Mouse (Mus musculus): ENCODE results near the gene Kndc1. TPM values are rescaled to one million over a fixed set of nuclear protein-coding genes. Genes with fewer than 3 reads are reported as not detected.

The Kndc1 gene
- polyA plus RNA-seq, 1 experiment: 5.6 TPM

- no peak overlapping the region for H3K4me3 ChIP-seq (replicated peaks; ENCODE audit: extremely low read depth, low read depth, low read length)
- no peaks in the 10 kb centered on the region for H3K4me1 ChIP-seq (ENCODE audit: control insufficient read depth, insufficient read depth, low read length)
- 66% methylated on average over 8 of the region's 8 CpGs for WGBS
- DNase-seq: no peak
- TF ChIP-seq POLR2A (IDR thresholded peaks at IDR 0.05; ENCODE audit: borderline replicate concordance, extremely low read depth, low read depth, low read length) (no peak), CTCF (IDR thresholded peaks at IDR 0.05; ENCODE audit: insufficient read depth, low read length) (no peak)
Observed at GRCm38 (mm10) chr7:139990864-139991394, 96.4 kb downstream of the Kndc1 start.

Other genes with a start within 250 kb of the Kndc1 start
- 9.8 and 13.5 TPM in 2 replicates for gene Cfap46, start 210.9 kb upstream of the Kndc1 start, polyA plus RNA-seq (2012; rRNA removed)
- 0.09 and 0.12 TPM in 2 replicates for gene Adgra1, start 60.5 kb upstream of the Kndc1 start, polyA plus RNA-seq (2012; rRNA removed)
- 0.09 TPM in 1 of 2 replicates, not detected in the other for gene Utf1, start 49.1 kb downstream of the Kndc1 start, polyA plus RNA-seq (2012; rRNA removed)
- gene 6430531B16Rik, start 84.1 kb downstream of the Kndc1 start, polyA plus RNA-seq (2012; rRNA removed): 5.6 and 6.8 TPM in 2 replicates
- gene Adam8, start 97.9 kb downstream of the Kndc1 start, polyA plus RNA-seq (2012; rRNA removed): 19.2 and 21.2 TPM in 2 replicates
- 75.7 and 85.5 TPM in 2 replicates for gene Zfp511, start 141.7 kb downstream of the Kndc1 start, polyA plus RNA-seq (2012; rRNA removed)
- 19.4 and 25.3 TPM in 2 replicates for gene Tubgcp2, start 142.0 kb downstream of the Kndc1 start, polyA plus RNA-seq (2012; rRNA removed)
- gene Msx3, start 154.4 kb downstream of the Kndc1 start, polyA plus RNA-seq (2012; rRNA removed): not detected in 2 replicates
- gene Caly, start 187.9 kb downstream of the Kndc1 start, polyA plus RNA-seq (2012; rRNA removed): 0.20 and 0.27 TPM in 2 replicates
- not detected in 2 replicates for gene Prap1, start 198.7 kb downstream of the Kndc1 start, polyA plus RNA-seq (2012; rRNA removed)
- 20.4 and 27.3 TPM in 2 replicates for gene Fuom, start 207.7 kb downstream of the Kndc1 start, polyA plus RNA-seq (2012; rRNA removed)
- 6.7 and 11.2 TPM in 2 replicates for gene Paox, start 221.1 kb downstream of the Kndc1 start, polyA plus RNA-seq (2012; rRNA removed)
- gene Echs1, start 221.8 kb downstream of the Kndc1 start, polyA plus RNA-seq (2012; rRNA removed): 62.4 and 71.8 TPM in 2 replicates
- 14.7 and 18.2 TPM in 2 replicates for gene Mtg1, start 242.9 kb downstream of the Kndc1 start, polyA plus RNA-seq (2012; rRNA removed)